Mouse (Mus musculus): ENCODE measurements around the gene Fam20c.

Fam20c gene

DNA sequence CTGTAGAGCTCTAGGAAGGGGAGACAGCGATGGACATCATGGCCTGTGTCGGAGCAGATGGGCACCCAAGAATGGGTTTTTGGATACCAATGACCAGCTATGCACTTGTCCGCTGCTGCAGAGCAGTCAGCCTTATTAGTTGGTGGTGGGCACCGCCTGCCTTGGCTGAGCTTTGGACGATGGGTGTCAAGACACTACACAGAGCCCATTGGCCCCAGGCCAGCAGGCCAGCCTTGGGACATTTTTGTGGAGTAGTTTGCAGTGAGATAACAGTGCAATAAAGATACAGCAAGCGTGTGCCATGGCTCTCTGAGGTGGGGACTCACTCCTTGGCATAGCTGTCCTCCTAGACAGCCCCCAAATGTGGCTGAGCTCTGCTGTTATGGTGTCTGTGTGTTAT is 55.5 kb downstream of the Fam20c start:
- no peak for DNase-seq (ENCODE audit: low spot score in 2 of 2)

DNA sequence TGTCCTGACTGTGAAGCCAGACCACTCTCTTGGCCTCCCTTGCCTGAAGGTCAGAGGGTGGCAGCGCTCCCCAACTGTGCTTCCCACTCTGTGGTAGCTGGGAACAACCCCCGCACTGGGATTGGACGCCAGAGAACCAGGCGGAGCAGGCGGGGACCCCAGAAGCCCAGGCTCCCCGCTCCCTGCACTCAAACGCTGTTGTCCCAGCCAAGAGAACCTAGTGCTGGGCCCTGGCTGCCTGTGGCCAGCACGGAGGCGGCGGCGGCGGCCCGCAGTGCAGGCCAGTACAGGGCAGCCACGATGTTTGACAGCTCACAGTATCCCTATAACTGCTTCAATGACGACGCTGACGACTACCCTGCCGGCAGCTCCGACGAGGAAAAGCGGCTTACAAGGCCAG is 65.5 kb downstream of the Fam20c start, which contains the start of gene Gm5294:
Gm5294 (plus strand) TSS at position 301 of the 400 bp plus-strand sequence.
- DNase-seq (ENCODE audit: low spot score in 2 of 2): no peak

DNA sequence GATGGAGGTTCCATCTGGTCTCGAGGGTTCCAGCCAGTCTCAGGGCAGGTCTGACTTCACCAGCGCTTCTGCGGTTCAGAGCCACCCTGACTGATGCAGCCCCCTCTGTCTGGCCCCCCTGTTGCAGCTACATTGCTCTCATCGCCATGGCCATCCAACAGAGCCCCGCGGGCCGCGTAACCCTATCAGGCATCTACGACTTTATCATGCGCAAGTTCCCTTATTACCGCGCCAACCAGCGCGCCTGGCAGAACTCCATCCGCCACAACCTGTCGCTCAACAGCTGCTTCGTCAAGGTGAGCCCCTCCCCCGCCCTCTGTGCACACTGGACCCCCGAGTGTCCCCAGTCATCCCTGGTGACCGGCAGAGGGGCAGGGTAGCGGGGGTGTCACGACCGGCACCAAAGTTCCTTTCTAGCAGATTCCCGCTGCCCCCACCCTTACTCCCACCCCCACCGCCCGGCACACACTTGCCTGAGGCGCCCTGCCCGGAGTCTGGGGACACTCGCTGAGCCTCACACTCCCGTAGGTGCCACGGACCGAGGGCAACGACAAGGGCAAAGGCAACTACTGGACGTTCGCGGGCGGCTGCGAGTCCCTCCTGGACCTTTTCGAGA is 66.5 kb downstream of the Fam20c start:
- DNase-seq (ENCODE audit: low spot score in 2 of 2): no peak

DNA sequence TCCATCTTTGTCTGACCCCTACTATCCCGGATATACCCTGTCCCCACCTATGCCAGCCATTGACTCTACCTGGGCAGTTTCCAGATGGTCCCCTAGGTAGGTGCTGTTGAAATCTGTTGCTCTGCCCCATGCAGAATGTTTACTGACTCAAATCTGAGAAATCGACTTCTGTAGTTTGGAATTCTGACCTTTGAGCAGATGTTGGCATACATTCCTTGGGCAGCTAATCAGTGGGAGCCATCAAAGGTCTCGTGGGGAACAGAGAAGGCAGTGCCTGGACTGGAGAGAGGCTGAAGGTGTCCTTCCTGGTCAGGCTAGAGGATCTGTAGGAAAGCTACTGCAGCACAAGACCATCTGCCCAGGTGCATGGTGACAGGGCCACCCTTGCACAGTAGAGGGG is 70.8 kb downstream of the Fam20c start:
- no peak for DNase-seq (ENCODE audit: low spot score in 2 of 2)

DNA sequence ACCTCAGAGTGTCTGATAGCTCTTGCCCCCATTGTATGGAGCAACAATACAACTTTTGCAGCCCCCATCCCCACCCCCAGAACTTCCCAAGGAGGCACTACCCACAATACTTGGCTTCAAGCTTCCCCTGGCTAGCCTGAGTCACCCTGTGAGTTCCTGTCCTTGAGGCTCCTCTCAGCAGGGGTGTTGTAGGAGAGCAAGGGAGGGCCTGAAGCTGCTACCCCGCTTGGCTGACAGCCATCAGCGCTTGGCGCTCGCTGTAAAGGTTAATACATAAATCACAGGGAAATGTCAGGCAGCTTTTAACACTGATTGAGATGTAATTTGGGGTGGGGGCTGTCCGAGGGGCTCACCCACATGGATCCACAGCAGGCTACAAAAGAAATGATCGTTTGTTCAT is 79.1 kb downstream of the Fam20c start:
- no peak for DNase-seq (ENCODE audit: low spot score in 2 of 2)

DNA sequence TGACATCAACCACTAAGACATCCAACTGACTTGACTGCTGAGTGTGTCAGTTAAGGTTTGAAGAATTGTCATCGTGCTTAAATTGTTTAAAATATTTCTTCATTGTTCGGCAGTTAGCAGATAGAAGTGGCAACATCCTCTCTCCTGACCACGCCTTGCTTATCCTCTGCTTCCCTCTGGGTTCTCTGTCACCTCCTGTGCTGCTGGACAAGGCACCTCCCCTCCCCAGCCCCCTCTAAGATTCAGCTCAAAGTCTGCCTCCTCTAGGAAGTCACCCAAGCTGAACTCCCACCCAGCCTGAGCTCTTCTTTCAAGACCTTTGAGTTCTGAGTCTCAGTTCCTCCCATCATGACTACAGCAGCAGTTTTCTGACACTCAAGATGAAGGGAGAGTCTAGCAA is 80.6 kb downstream of the Fam20c start:
- DNase-seq (ENCODE audit: low spot score in 2 of 2): no peak

DNA sequence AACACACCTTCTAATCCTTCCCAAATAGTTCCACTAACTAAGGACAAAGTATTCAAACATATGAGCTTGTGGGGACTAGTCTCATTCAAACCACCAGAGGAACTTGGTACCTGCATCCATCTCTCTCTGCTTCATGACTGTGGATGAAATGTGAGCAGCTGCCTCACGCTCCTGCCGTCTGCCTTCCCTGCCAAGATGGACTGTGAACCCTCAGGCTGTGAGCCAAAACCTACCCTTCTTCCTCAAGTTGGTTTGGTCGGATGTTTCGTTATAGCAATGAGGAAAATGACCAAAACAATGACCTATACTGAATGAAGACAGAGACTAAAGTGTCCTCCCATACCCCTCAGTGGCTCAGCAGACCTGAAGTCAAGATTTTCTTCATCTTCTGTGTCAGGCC is 86.7 kb downstream of the Fam20c start:
- DNase-seq (ENCODE audit: low spot score in 2 of 2): no peak

DNA sequence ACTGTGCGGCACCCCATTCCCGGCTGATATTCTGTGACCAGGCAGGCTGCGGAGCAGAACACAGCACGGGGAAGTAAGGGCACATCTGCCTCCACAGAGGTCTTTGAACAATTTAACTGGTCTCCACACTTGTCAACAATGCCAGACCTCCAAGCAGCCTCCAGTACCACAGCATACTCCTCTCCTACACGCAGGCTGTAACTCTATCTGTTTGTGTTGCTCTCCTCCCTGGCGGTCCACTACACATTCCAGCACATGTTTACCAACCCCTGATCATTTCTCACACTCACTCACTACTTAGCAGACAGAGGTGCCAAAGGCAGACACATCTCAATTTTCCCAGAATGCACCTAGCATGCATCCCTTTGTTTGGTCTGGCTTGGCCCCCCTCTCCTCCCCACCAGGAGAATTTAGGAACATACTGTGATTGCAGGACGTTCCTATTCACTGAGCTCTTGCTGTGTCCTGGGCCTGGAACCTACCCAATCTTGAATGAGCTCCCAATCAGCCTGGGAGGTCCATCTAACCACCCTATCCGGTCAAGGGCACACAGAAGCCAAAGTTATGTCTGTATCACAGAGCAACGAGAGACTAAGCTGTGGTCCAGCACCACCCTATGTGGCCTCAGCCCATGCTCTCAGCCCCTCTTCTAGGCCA is 89.0 kb downstream of the Fam20c start:
- DNase-seq (ENCODE audit: low spot score in 2 of 2): no peak

DNA sequence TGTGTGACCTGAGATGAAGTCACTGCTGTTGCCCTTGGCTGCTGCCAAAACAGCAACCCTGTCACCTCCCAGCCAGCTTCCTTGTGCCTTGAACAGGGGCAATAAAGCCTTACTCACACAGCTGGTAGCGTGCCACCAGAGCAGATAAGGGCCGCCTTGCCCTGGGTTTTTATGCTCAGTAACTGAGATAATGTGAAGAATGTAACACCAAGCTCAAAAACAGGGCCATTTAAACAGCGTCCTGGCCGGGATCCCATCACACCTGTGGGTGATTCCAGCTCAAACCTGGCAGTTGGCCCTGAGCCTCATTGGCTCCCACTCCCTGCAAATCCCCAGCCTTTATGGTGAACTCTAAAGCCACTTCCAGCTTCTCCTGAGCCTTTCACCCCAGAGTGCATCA is 92.2 kb downstream of the Fam20c start:
- DNase-seq (ENCODE audit: low spot score in 2 of 2): no peak

DNA sequence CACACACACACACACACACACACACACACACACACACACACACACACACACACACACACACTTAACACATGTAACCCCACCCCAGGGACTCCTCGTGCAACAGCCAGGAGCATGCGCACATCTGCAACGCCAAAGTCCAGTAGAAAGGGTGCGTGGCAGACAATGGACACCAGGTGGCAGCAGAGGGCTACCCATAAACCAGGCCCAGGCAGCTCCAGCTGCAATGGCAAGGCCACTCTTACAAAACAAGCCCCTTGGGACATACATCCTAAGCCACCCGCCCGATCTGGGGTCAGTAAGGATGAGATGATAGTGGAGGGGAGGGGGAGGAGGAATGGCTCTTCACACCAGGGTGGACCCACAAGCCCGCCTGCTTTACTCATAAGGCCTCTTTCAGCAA is 93.8 kb downstream of the Fam20c start:
- DNase-seq (ENCODE audit: low spot score in 2 of 2): peak; percentile 94 to 96

DNA sequence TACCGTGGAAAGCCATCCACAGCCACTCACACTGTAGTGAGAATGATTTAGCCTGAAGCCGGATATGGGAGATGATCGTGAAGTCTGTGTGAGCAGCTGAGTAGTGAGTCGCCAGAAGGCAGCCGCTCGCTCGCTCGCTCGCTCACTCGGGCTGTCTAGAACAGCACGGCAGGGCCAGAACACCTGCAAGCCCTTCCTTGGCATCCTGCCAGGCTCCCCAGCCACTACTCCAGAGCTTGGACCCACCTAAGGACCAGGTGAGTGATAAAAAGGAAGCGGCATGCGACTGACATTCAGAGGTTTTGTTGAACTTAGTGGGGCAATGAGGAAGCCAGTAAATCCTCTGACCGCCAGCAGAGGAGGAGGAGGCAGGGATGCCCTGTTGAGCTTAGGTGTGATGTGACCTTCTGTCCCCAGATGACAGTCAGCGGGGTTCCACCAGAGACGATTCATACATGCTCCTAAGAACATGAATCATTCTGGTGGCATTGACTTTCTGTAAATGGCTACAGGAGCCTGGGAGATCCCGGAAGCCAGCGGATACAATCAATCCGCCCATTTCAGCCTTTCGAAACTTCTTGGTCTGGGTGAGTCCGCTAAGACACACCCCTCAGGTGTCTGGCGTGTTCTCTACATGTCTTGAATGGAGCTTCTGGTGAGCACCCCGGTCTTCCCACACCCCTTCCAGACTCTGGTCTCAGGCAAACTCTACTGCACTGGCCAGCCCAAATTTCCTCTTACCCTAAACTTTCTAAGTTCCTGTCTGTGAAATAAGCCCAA is 95.6 kb downstream of the Fam20c start:
- no peak for DNase-seq (ENCODE audit: low spot score in 2 of 2)

DNA sequence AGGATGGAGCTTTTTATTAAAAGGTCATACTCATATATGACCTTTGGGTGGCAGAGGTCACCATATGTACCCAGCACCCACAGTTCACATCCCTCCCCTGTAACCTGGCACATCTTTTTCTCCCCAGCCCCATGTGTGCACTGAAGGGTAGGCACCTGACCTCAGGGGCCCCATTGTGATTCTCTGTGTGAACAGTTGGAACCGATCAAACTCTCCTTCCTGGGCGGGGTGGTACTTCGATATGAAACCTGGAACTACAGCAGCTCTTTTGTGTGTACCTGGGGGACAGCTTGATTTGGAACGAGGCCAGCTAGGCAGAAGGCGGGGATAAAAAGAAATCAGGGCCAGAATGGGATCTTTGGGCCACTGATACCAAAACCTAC is 96.1 kb downstream of the Fam20c start:
- no peak for DNase-seq (ENCODE audit: low spot score in 2 of 2)

DNA sequence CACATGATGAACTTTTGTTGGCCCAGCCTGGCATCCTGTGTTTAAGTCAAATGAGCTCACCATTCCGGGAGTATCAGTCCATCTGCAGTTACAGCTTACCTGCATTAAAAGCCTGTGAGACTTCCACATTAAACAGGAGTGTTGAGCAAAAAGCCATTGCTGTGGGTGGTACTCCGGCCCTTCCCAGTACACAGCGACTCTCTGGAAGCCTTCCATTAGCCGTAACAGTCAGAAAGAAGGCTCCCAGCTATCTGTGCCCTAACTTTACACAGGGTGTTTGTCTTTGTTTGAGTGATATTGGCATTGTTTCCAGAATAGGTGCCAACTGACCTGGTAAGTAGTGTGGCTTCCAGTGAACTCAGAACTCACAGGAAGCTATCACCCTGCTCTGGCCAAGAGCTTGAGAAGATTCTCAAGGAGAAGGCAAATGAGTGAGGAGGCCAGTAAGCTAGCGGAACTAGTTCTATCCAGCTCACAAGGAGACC is 97.0 kb downstream of the Fam20c start:
- no peak for DNase-seq (ENCODE audit: low spot score in 2 of 2)

DNA sequence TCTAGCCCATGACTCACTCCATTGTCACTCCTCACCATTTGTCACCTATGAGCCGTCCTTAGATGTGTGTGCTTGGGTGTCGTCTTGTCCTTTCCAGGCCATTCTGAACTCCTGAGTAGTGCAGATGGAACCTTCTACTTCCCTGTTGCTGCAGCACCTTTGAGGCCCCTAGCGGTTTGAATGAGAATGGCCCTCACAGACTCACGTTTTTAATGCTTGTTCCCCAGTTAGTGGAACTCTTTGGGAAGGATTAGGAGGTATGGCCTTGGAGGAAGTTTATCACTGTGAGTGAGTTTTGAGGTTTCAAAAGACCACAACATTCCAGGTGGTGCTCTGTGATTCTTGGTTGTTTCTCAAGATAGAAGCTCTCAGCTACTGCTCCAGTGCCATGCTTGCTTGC is 97.8 kb downstream of the Fam20c start:
- DNase-seq (ENCODE audit: low spot score in 2 of 2): no peak

DNA sequence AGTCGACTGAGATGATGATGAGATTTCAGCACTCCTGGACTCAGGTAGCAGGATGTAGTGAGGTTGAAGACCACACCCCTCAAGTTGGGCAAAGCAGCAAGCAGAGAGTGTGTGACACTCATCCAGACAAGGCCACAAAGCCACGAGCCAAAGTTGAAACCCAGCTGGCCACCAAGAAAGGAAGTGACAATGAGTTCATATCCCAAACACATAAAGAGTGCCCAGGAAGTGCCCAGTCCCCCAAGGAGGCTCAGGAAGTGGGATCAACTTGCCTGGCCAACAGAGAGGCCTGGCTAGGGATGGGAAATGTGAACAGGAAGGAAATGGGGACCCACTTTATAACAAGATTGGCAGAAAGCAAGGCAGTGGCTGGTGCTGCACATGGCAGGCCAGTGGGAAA is 99.0 kb downstream of the Fam20c start:
- DNase-seq (ENCODE audit: low spot score in 2 of 2): no peak

DNA sequence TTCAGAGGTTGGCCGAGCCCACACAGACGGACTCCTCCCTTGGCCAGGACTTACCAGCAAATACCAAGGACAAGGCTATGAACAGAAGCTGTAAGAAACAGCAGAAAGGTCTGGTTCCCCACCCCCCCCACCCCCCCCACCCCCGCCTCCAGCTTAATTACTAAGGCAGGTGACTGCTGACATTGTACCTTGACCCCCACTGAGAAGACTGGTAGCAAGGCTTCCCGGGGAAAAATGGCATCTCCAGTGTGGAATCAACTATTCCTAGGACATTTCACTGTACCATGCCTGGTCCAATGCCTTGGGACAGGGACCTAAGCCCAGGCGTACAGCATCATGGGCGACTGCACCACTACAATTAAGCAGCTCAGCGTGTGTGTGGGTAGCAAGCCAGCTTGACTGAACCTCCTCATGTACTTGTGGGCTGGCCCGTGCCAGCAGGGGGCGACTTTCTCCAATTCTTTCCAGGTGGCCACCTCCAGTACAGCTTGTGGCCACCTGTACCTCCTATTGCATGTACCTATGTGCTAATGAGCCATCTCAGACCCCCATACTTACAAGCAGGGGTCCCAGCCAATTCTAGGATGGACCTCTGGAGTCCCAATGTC is 102.8 kb downstream of the Fam20c start:
- DNase-seq (ENCODE audit: low spot score in 2 of 2): peak; percentile 90

DNA sequence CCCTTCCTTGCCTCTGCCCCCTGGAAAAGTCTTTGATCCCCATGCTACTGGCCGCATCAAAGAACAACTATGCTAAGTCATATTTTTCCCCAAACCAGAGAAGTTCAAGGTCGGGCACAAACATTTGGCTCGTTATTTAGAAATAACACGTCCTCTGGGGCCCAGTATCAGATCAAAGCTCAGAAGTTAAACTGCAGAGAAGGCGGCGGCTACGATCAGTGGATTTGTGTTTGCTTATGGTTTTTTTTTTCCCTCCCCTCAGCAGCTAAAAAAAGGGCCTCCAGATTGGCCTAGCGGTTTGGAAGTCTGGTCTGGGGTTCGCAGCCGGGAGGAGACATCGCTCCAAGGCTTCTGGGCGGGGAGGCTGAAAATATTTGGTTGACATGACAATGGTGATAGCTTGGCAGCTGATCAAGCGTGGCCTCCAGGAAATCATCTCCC is 103.5 kb downstream of the Fam20c start:
- DNase-seq (ENCODE audit: low spot score in 2 of 2): no peak
